Mouse (Mus musculus) mesoderm, embryonic 11.5 days (tissue): Measurements from ENCODE around the gene Eml5.

ENCODE experiments used
- DNase-seq: peaks from one replicate; pipeline ENCODE4 v3.0.0-alpha.2; 2012; ENCODE audit warnings: low read depth, low spot score

The Eml5 gene

DNA sequence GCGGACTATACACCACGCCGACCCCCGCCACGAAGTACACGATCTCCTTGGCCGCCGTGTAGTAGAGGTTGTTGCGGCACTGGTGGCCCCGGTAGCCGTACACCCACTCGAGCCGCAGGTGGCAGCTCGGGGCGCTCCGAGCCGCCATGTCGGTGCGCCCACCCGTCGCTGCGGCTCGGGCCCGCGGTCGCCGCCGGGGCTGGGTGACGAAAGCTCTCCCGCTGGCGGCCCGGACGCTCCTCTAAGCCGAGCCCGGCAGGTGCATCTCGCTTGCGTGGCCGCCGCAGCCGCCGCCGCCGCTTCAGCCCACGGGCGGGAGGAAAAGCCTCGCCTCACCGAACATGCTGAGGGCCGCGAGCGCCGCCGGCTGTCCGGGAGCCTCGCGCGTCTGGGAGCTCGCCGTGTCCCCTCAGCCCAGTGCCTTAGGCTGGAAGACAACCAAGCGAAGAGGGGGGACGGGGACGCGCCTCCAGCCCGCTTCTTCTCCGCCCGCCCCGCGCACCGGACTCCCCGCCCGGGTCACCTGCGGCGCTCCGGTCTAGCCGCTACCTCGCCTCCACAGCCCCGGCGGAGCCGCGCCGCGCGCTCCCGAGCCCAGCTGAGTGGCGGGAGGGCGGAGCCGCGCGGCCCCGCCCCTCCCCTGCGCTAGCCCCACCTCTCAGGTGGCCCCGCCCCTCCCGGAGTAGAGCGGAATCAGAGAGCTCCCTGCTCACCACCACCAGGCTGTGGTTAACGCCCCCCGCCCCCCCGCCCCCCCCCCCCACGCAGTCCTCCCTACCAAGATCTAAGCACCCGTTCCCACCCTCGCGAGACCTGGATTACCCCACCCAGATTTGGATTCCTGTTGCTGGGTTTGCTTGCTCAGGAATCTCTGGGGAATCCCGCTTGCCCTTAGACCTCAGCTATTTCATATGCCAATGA, at the start of gene Eml5:
TSS of gene Eml5 (minus strand) at position 604 of the 921 bp plus-strand sequence.
- peak; percentile 86 for DNase-seq

DNA sequence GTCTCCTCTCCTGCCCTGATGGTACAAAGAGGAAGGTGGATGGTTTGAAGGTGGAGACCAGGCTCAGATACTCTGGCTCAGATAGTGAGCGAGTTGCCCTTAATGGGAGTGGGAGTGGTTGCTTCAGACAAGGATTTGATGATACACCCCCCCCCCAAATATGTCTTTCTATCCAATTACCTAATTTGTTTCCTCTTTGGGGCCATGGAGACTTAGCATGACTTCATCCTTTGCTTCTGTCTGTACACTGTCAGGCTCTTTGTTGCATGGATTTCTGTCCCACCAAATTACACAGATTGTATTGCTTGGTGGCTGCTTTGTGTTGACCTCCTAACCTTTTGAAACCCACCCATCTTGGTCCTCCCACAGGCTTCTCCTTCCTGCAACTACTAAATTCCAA, 31.6 kb upstream of the Eml5 start:
- DNase-seq, result no peak

DNA sequence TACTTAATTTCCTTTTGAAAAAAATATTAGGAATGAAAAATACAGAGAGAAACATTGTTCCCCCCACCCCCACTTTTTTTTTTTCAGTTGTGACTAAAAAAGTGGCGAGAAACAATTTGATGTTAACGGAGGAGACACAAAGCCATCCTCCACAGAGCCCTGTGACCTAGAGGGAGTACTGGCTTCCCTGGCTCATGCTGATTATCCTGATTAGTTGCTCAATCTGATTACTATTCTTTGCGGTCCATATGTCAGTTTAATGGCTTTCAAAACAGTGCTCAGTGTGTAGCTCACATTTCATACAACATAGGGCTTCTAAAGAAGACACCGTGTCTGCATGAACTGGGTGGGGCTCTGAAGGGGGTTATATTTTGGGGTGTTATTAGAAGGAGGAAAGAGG, 31.2 kb upstream of the Eml5 start:
- DNase-seq, result no peak

DNA sequence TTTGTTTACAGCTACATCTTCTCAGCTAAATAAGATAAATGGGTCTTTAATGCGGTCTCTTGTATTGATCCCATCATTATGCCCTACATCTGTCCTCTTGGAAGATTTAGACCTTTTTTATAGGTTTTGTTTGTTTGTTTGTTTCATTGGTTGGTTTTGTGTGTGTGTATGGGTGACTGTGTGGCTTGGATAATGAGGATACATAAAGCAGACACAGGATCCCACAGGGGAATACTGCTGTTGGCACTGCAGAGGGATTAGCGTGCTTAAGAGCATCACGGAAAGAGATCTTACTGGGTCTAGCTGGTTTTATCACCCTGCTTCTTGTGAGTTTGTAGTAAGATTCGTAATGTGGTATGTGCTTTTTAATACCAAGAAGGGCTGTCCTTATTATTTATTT, 29.9 kb upstream of the Eml5 start:
- DNase-seq, result peak; percentile 9

DNA sequence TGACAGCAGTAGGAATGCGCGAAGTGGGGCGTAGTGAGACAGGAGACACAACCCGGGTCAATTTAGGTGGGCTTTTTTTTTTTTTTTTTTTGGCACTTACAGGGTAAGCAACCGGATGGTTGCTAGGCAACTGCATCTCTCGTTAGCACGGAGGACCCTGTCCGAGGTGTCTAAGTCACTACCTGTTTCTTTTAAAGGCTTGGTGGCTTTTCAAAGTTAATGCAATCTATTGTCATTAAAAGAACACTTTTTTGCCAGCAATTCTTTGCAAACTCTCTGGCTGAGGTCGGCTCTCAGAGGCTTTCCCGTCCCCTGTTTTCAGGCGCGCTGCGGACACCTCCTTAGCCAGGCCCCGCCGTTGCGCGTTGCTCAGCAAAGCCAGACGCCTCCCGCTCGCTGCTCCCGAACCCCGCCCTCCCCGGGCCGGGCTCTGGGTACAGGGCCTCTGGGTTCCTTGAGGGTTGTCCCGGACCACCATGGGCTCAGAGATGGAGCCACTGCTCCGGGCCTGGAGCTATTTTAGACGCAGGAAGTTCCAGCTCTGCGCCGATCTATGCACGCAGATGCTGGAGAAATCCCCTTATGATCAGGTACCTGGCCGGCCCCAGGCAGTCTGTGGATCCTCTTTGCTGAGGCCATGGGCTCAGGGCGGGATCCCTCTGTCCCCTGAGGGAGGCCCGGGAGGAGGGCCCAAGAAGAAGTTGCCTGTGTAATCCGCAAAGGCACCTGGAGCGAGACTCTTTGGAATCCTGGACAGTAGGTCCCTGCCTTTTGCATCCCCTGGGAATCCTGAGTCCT, 19.1 kb upstream of the Eml5 start, which contains the start of gene Ttc8:
TSS of gene Ttc8 (plus strand) at position 381 of the 798 bp plus-strand sequence.
- peak; percentile 91 for DNase-seq

DNA sequence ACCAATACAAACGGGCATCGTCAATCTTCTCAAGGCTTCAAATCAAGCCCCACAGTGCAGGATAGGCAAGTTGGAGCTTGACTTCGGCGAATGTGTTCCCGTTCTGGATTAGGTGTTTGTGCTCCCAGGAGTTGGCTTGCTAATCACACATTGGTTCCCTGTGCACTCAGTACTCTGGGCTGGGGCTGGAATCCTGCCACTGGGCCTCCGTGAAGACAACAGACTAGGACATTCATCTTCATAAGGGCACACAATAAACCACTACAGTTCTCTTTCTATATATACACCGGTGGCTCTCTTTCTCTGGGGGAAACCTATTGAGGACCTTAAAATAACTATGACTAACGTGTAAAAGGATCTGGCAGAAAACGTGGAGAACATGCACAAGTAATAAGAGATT, 8.8 kb upstream of the Eml5 start:
- no peak for DNase-seq

DNA sequence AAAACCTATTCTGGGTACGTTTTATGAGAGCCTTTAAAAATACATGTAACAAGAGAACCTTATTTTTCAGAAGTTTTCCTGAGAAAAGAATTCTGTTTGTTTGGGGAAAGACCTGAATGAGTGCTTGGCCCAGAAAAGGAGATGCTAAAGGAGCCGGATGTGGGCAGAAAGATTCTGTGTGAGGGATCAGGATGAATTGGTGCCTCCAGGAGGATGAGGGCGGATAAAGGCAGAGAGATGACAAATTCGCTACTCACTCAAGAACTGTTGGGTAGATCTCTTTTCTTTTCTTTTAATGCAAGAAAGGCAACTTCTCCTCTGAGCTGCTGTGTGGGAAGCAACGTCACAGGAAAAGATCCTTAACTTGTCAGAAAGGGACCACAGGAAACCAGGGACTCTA, 4.2 kb upstream of the Eml5 start:
- DNase-seq, result no peak

DNA sequence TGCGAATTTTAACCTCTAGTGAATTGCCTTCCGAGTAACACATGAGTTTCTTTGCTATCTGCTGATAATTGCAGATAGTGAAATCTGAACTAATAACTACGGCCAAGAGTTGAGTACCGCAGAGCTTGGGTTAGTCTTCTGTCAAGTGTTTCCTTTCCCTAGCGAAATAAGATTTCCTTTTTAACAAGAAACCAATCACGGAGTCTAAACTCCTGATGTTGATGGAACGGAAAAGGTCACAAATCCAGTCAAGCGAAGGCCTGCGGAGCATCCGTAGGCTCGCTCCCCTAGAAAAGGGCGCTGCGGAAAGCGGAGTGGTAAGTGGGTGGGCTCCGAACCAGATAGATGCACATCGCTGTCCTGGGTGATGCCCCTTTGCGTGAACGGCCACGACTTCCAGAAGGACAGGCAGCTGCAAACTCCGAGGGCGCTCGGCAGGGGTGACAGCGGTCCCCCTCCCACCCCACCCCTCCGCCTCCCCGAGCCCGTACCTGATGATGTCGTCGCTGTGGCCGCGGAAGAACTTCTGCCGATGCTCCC, 873 bp downstream of the Eml5 start:
- DNase-seq, result peak; percentile 31

DNA sequence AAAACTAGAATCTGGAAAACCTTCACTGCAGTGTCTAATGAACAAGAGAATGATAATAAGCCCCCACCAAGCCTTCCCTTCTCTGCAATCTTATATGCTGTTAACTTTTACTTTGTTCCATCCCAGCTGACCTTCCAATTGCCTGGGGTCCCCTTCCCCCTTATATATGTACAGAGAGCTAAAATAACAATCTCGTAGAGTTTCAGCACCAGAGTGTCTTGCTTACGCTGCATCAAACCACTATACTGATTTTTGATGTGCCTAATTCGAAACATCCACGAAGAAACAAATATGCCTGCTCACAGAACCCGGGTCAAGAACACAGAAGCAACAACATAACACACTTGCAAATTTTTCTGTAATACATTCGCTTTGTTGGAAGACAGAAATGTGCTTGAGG, 1.6 kb downstream of the Eml5 start:
- DNase-seq, result no peak

DNA sequence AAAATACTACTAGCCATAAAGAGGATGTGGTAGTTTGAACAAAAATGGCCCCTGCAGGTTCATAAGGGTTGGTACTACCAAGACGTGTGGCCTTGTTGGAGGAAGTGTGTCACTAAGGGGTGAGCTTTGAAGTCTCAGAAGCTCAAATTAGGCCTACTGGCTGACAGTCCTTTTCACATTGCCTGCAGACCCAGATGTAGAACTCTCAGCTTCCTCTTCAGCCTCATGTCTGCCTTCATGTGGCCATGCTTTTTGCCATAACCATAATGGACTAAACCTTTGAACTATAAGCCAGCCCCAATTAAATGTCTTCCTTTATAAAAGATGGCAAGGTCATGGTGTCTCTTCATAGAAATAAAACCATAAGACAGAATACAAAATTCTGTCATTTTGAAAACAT, 4.5 kb downstream of the Eml5 start:
- DNase-seq, result no peak

DNA sequence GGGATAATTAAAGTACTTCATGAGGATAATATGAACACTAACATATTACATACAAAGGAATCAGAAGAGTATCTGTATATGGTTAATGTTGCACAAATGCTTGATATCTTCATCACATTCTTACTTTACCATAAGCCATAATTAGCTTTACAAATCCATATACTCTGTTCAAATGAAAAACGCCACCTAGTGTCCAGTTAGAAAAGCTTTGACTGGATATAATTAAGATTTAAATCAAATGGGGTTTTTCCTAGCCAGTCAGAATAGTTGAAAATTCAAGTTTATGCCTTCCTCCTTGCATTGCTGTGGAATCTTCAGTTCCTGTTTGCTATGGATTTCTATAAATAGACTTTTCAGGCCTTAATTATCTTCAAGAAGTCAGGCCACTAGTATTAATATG, 16.8 kb downstream of the Eml5 start:
- DNase-seq, result no peak

DNA sequence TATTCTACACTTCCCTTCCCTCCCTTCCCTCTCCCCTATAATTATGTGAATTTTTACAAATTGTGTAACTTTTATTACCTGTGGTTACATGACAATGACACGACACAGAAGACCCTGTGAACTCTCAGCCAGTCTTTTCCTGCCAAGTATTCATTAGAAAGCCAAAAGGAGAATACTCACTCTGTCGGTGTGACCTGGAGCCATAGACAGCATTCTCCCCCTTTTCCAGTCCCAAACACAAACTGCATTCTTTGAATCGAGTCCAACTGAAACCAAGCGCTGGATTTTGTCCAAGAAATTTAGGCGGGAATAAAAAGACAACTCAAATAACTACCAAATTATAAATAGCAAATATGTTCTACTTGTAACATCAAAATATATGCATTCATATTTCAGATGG, 19.5 kb downstream of the Eml5 start:
- DNase-seq, result no peak

DNA sequence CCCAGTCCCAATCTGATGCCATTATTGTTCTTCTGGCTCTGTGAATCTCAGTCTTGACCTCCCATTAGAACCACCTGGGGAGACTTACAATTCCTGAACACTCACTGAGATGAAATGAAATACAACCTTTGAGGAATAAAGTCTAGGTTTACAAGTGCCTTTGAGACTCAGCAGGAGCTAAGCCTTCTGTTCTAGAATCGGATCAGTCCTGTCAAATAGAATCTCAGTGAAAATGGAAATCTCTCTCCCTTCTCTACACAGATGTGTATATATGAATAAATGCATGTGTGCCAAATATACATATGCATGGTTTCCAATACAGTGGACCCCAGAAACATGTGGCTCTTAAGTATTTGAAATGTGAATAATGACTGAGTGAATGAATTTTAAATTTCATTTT, 22.6 kb downstream of the Eml5 start:
- DNase-seq, result no peak

DNA sequence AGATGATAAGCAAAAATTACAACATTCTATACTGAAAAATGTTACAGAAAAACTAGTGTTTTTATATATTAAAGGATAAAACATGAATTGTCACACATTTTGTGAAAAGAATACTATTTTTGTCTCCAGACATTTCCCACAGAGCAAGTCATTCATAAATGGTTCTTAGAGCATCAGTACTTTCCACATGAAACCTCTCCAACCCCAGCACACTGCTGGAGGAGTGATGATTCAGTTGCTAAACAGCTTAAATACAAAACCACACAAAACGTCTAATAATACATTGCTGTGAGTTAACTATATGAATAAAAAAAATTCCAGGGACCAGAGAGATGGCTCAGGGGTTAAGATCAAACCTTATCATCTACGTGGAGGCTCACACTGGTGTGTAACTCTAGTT, 26.1 kb downstream of the Eml5 start:
- no peak for DNase-seq

DNA sequence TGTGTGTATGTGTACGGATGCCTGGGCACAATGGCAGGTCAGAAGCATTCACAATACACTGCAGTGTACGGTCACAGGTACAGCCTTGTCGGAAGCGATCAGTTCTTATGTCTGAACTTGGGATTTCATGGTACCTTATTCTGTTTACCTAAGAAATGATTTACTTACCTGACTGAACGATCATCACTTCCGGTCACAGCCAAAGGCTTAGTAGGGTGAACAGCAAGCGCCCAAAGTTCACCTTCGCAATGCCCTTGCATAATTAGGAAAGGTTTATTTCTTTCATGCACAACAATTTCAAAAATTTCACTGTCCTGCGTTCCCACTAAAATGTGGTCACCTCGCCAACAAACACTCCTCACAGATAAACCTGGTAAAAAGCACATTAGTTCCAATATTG, 28.4 kb downstream of the Eml5 start:
- DNase-seq, result no peak

DNA sequence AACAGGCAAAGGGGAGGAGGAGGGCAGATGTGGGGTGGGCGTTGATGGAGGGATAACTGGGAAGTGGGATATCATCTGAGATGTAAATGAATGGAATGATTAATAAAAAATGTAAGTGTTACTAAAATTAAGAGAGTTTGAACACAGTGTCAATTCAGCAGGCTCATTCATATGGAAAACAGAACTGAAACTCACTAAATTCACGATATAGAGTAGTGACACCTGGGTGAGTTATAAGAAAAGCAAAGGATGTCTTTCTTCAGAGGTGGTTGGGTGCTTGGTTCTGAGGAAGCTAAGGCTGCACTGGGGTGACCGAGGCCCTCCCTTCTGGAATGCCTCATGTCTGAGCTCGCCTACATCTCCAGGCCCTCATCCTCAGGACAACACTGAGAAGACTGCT, 37.8 kb downstream of the Eml5 start:
- DNase-seq, result no peak

DNA sequence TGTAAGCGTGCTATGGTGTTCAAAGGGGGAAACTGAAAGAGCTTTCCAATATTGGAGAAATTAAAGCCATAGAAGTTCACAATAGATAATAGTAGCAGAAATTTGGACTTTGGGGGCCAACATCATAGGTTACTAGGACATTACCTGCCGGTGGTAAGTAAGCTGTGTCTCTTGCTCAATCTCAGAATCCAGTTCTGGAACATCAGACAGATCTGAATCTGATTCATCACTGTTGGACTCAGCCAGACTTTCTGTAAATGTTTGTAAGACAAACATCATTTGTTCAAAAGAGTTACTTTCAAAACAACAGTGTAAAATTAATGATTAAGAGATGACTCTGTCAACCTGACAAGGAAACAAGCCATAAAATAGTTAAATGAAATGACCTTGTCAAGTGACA, 41.0 kb downstream of the Eml5 start:
- no peak for DNase-seq

DNA sequence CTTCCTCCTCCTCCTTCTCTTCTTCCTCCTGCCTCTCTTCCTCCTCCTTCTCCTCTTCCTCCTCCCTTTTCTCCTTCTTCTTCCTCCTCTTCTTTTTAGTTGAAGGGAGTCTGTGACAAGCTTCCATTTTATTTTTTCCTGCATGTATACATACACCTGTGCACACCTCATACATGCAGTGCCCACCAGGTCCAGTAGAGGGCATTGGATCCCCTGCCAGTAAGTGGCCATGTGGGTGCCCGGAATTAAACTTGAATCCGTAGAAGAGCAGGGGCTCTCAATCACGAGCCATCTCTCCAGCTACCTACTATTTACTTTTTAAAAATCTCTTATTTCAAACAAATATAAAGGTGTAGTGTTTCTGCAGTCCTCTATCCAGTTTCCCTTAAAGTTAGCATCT, 50.5 kb downstream of the Eml5 start:
- peak; percentile 34 for DNase-seq

DNA sequence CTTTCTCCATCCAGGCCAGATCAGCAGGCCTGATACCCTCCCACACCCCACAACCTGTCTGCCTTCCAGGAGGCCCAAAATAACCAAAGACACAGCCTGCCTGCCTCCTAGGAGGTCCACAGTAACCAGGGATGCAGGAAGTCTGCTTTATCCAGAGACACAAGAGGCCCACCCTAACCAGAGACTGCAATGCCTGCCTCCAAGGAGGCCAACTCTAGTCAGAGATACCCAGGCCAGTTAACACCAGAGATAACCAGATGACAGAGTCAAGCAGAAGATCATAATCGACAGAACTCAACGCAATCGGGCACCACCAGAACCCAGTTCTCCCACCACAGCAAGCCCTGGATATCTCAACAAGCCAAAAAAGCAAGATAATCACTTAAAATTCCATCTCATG, 56.5 kb downstream of the Eml5 start:
- DNase-seq, result no peak

DNA sequence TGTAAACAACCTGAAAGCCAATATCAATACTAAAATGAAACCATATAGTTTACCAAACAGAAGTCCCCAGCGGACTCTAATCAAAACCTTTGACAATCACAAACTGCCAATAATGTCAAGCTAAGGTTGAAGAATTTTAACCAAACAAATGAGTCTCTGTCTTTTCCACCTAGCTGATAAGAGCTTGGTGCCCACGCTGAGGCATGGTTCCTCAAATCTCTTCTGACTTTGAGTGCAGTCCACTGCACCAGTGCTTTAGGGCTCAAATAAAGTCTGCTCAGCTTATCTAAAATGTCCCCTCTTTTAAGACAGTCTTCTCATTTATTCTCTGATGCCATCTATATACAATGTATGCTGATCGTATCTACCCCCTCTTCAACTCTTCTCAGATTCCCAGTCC, 61.1 kb downstream of the Eml5 start:
- no peak for DNase-seq

DNA sequence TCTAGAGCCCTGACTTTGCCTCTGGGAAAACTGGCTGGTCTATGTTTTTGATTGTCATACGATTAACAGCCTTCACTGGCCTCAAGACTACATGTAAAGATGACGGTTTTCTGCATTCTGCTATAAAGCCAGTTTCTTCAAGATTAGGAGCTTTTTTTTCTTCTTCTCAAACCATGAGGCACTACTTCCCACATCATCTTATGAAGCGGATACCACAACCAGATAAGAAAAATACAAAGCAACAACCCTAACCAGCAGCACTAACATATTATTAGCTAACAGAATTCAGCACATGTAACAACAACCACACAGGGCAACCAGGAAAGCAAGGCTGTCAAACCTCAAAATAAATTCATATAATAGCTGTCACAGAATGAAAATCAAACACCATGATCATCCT, 63.3 kb downstream of the Eml5 start:
- no peak for DNase-seq

DNA sequence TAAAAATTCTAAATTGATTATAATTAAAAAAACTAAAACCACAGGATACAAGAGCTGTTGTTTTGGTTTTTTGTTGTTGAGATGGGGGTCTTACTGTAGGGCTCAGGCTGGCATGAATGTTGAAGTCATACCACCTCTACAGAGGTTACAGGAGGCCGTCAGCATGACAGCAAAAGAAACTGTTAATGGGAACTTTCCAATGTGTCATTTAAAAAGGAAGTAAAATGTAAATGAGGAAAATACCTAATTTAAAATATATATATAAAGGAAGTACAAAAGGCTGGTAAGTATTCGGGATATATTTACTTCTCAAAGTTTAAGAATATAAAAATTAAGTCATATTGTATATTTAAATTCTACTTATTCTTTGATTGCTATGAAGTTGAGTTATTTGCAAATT, 65.8 kb downstream of the Eml5 start:
- DNase-seq, result no peak

DNA sequence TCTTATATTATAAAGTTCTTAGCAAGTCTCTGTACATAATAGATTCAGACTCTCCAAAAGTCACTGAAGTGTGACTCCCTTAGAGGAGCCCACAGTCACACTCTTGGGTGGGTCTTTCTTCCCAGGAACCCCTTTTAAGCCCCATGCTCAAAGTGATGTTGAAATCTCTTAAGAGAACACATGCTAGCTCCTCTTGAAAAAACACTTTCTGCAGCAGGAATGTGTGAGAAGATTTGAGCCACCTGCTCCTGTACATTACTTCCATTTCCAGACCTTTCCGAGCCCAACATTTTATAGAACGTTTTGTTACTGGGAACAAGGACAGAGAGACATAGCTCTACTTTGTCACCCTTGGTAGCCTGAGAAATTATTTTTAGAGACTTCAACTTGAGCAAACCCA, 66.4 kb downstream of the Eml5 start:
- no peak for DNase-seq
